Mouse (Mus musculus) myocyte (in vitro differentiated cells): ENCODE results near the gene Krt80. TPM values are rescaled to one million over a fixed set of nuclear protein-coding genes. Genes with fewer than 3 reads are reported as not detected.

Source experiments
- H3K27me3 ChIP-seq: one replicate; pipeline ENCODE4 v1.6.1; 2011; ENCODE audit not compliant: control insufficient read depth, insufficient read depth, insufficient read length
- H3K36me3 ChIP-seq: one replicate; pipeline ENCODE4 v1.6.1; 2011; ENCODE audit not compliant: control insufficient read depth, insufficient read depth
- H3K4me2 ChIP-seq: one replicate; pipeline ENCODE4 v1.6.1; 2011; ENCODE audit warnings: low read depth, control low read depth
- H3K4me3 ChIP-seq: one replicate; pipeline ENCODE4 v1.5.1; 2011; ENCODE audit warnings: mild to moderate bottlenecking, control low read depth, moderate library complexity
- H3K79me2 ChIP-seq: one replicate; pipeline ENCODE4 v1.6.1; 2011; ENCODE audit not compliant: control insufficient read depth, insufficient read depth
- H3ac ChIP-seq: one replicate; pipeline ENCODE4 v1.6.1; 2011; ENCODE audit not compliant: control insufficient read depth, insufficient read length
- CEBPB ChIP-seq: IDR thresholded peaks from 2 replicates; pipeline ENCODE4 v1.6.1; 2011; ENCODE audit warnings: mild to moderate bottlenecking, moderate library complexity; ENCODE audit not compliant: poor library complexity, insufficient read depth, severe bottlenecking
- E2F4 ChIP-seq: IDR thresholded peaks from one replicate; pipeline ENCODE4 v1.6.1; 2011; ENCODE audit warnings: mild to moderate bottlenecking, control low read depth, moderate library complexity; ENCODE audit not compliant: insufficient read depth
- MAX ChIP-seq: IDR thresholded peaks from one replicate; pipeline ENCODE4 v1.6.1; 2011; ENCODE audit warnings: low read depth, mild to moderate bottlenecking, control low read depth
- MYOD1 ChIP-seq, 3 experiments: IDR thresholded peaks; one replicate each; pipeline ENCODE4 v1.6.1; 2011; ENCODE audit warnings: control low read depth in 2 of 3, low read depth in 2 of 3, mild to moderate bottlenecking in 2 of 3, moderate library complexity in 1 of 3; ENCODE audit not compliant: insufficient read length in 2 of 3, control insufficient read depth in 1 of 3
- MYOG ChIP-seq, 3 experiments: IDR thresholded peaks; one replicate each; pipeline ENCODE4 v1.6.1; 2011; ENCODE audit warnings: control low read depth in 2 of 3, low read depth in 2 of 3, mild to moderate bottlenecking in 2 of 3; ENCODE audit not compliant: insufficient read length in 2 of 3, control insufficient read depth in 1 of 3, insufficient read depth in 1 of 3
- POLR2A ChIP-seq: IDR thresholded peaks from one replicate; pipeline ENCODE4 v1.6.1; 2011; ENCODE audit warnings: low read depth, mild to moderate bottlenecking, control low read depth, moderate library complexity; ENCODE audit not compliant: insufficient read length
- POLR2AphosphoS2 ChIP-seq: IDR thresholded peaks from one replicate; pipeline ENCODE4 v1.6.1; 2011; ENCODE audit warnings: low read depth, control low read depth; ENCODE audit not compliant: insufficient read length
- REST ChIP-seq: IDR thresholded peaks from one replicate; pipeline ENCODE4 v1.6.1; 2011; ENCODE audit warnings: mild to moderate bottlenecking, control low read depth, moderate library complexity; ENCODE audit not compliant: insufficient read depth, insufficient read length
- SRF ChIP-seq: IDR thresholded peaks from one replicate; pipeline ENCODE4 v1.6.1; 2011; ENCODE audit warnings: low read depth; ENCODE audit not compliant: control insufficient read depth, insufficient read length
- TCF12 ChIP-seq: IDR thresholded peaks from one replicate; pipeline ENCODE4 v1.6.1; 2011; ENCODE audit warnings: mild to moderate bottlenecking, control low read depth; ENCODE audit not compliant: poor library complexity, insufficient read depth, severe bottlenecking
- TCF3 ChIP-seq: IDR thresholded peaks from one replicate; pipeline ENCODE4 v1.6.1; 2011; ENCODE audit warnings: low read depth, control low read depth; ENCODE audit not compliant: insufficient read length
- USF1 ChIP-seq: IDR thresholded peaks from one replicate; pipeline ENCODE4 v1.6.1; 2011; ENCODE audit warnings: low read depth, mild to moderate bottlenecking, control low read depth, moderate library complexity
- polyA plus RNA-seq: library from polyadenylated mRNA; unstranded; fragments of >200 nt; fragmentation: generic; extraction: Trizol; gene quantifications from one replicate; pipeline ENCODE4 v1.2.1, GENCODE M21; 2012; ENCODE audit warnings: missing spikeins

Krt80 gene
- polyA plus RNA-seq, 1 experiment: 7.7 TPM

GRCm38 (mm10) chr15:101371141-101371985 lies 1.4 kb upstream of the Krt80 start:
- H3K36me3 ChIP-seq: no peaks in the 10 kb centered on the region
- H3K79me2 ChIP-seq: no peaks in the 10 kb centered on the region
- H3K27me3 ChIP-seq: no peaks in the 10 kb centered on the region
- no peak for TF ChIP-seq USF1
- no peak overlapping the region for H3K4me3 ChIP-seq
- no peak overlapping the region for H3K4me2 ChIP-seq
- no peak overlapping the region for H3ac ChIP-seq

GRCm38 (mm10) chr15:101369382-101370100 lies 421 bp downstream of the Krt80 start:
- Histone ChIP-seq H3K27me3 (no peaks in the 10 kb centered on the region), H3K79me2 (no peaks in the 10 kb centered on the region), H3K4me3 (peak overlapping the region; percentile 2), H3K36me3 (no peaks in the 10 kb centered on the region), H3K4me2 (peak overlapping the region; percentile 70), H3ac (no peak overlapping the region)
- TF ChIP-seq MYOG (IDR thresholded peaks at IDR 0.05; ENCODE audit: control insufficient read depth in 1 of 3, insufficient read depth in 1 of 3, insufficient read length in 2 of 3, low read depth in 2 of 3) (peak in 1 of 3 experiments; percentile 18), SRF (no peak), POLR2A (no peak), REST (no peak), POLR2AphosphoS2 (no peak)

GRCm38 (mm10) chr15:101368502-101369381 lies 1.2 kb downstream of the Krt80 start:
- Histone ChIP-seq H3K36me3 (no peaks in the 10 kb centered on the region), H3K4me2 (peak overlapping the region; percentile 70), H3K27me3 (no peaks in the 10 kb centered on the region), H3K4me3 (peak overlapping the region; percentile 2), H3ac (no peak overlapping the region), H3K79me2 (no peaks in the 10 kb centered on the region)
- TF ChIP-seq MAX (no peak), E2F4 (no peak), CEBPB (peak; percentile 98), MYOD1 (IDR thresholded peaks at IDR 0.05; ENCODE audit: control insufficient read depth in 1 of 3, insufficient read length in 2 of 3, low read depth in 2 of 3) (peak; percentile 9 to 97 (median 96)), USF1 (peak; percentile 70), POLR2A (no peak), POLR2AphosphoS2 (no peak), TCF12 (peak; percentile 88), TCF3 (peak; percentile 89), MYOG (IDR thresholded peaks at IDR 0.05; ENCODE audit: control insufficient read depth in 1 of 3, insufficient read depth in 1 of 3, insufficient read length in 2 of 3, low read depth in 2 of 3) (peak; percentile 33 to 89 (median 46)), SRF (no peak), REST (no peak)

GRCm38 (mm10) chr15:101368015-101368414 lies 1.9 kb downstream of the Krt80 start:
- Histone ChIP-seq H3K4me2 (peak overlapping the region; percentile 70), H3K4me3 (no peak overlapping the region), H3K79me2 (no peaks in the 10 kb centered on the region), H3K36me3 (no peaks in the 10 kb centered on the region), H3ac (no peak overlapping the region), H3K27me3 (no peaks in the 10 kb centered on the region)
- TF ChIP-seq SRF: peak; percentile 62
- no peak for TF ChIP-seq REST
- no peak for TF ChIP-seq MYOD1 (IDR thresholded peaks at IDR 0.05; ENCODE audit: control insufficient read depth in 1 of 3, insufficient read length in 2 of 3, low read depth in 2 of 3)

- no peak overlapping the region for H3K4me3 ChIP-seq
- H3K27me3 ChIP-seq: no peaks in the 10 kb centered on the region
- peak overlapping the region; percentile 70 for H3K4me2 ChIP-seq
- H3K36me3 ChIP-seq: no peaks in the 10 kb centered on the region
- H3ac ChIP-seq: no peak overlapping the region
- no peaks in the 10 kb centered on the region for H3K79me2 ChIP-seq
- no peak for TF ChIP-seq TCF3
Observed at GRCm38 (mm10) chr15:101367497-101367896, 2.5 kb downstream of the Krt80 start.
